8 mouse cellular contexts compared by ENCODE assay signal in the genomic region with DNA sequence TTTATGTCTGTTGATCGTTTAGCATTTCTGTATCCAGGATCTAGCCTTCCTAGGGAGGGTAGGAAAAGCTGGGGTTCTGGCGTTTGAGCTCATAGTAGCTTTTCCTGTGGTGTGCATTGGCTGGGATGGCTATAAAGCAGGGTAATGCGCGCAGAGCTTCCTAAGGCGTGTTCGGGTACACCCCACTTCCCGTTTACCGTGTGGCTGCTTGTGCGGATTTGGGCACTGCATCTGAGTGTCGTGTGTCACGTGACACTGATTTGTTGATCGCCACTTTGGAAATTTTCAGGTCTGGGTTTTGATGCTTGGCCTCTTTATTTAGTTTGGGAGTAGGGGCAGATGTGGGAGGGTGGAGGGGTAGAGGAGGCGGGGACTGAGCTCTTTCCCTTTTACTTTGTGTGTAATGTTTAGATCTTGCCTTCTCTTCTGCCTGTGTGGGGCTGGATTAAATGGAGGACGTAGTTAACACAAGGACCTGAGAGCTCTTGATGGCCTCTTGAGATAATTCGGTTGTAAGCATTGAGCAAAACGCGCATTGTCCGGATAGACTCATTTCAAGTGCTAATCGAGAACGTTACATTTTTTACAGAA.
DNase-seq lines count a peak whose midpoint lies in the region; ATAC-seq and TF ChIP-seq lines count a peak whose summit lies in the region.

No protein-coding gene starts in this region.

- H3K9ac ChIP-seq in intestine, postnatal 0 days (ENCODE audit: low read depth, low read length), result no peak overlapping the region
- H3K9ac ChIP-seq in lung, postnatal 0 days (replicated peaks; ENCODE audit: low read depth), result no peak overlapping the region
- H3K9ac ChIP-seq in forebrain, embryonic 14.5 days (ENCODE audit: low read length), result no peak overlapping the region

- peak; percentile 28 for DNase-seq in R1 (ENCODE audit: low read depth, low spot score)
- peak; percentile 42 for DNase-seq in lung, postnatal 0 days (ENCODE audit: low spot score)
- DNase-seq in gastrocnemius, postnatal 14 days, result no peak
- no peak for DNase-seq in T-cell, adult 2 months (ENCODE audit: low spot score)
- no peak for DNase-seq in forebrain, embryonic 14.5 days (ENCODE audit: low spot score)
- no peak for DNase-seq in gastrocnemius, adult 8-10 months (ENCODE audit: low spot score in 2 of 2)

- 46% methylated on average over 20 of the region's 20 CpGs for WGBS in intestine, postnatal 0 days
- WGBS in lung, postnatal 0 days, result 28% methylated on average over 20 of the region's 20 CpGs
- WGBS in forebrain, embryonic 14.5 days, result 51% methylated on average over 20 of the region's 20 CpGs

- H3K27me3 ChIP-seq in intestine, postnatal 0 days (replicated peaks; ENCODE audit: control insufficient read depth, insufficient read depth, low read length), result no peaks in the 10 kb centered on the region
- no peaks in the 10 kb centered on the region for H3K27me3 ChIP-seq in lung, postnatal 0 days (replicated peaks; ENCODE audit: insufficient read depth, low read length)
- peaks cover 12% of the 10 kb centered on the region; the same call in 1 of the 2 replicates for H3K27me3 ChIP-seq in forebrain, embryonic 14.5 days (replicated peaks; ENCODE audit: control insufficient read depth, insufficient read depth, low read length)

- 0 out of 2 replicates have a peak overlapping the region, but pooled peaks have one; percentile 9 for H3K4me2 ChIP-seq in intestine, postnatal 0 days (replicated peaks; ENCODE audit: low read depth)
- H3K4me2 ChIP-seq in lung, postnatal 0 days (replicated peaks; ENCODE audit: low read depth, low read length), result peak overlapping the region; percentile 39
- H3K4me2 ChIP-seq in forebrain, embryonic 14.5 days (ENCODE audit: low read length), result no peak overlapping the region

- no peaks in the 10 kb centered on the region for H3K9me3 ChIP-seq in intestine, postnatal 0 days (ENCODE audit: control insufficient read depth)
- H3K9me3 ChIP-seq in lung, postnatal 0 days (ENCODE audit: low read length), result no peaks in the 10 kb centered on the region
- H3K9me3 ChIP-seq in forebrain, embryonic 14.5 days (replicated peaks; ENCODE audit: control insufficient read depth, low read length), result no peaks in the 10 kb centered on the region

- ATAC-seq in granulocyte monocyte progenitor cell, adult 5-6 weeks (replicated peaks; ENCODE audit: poor library complexity, severe bottlenecking), result peak; percentile 37; the same call in 1 of the 2 replicates
- no peak for ATAC-seq in intestine, postnatal 0 days
- ATAC-seq in lung, postnatal 0 days, result peak; percentile 77
- no peak for ATAC-seq in forebrain, embryonic 14.5 days

- TF ChIP-seq CTCF in intestine, postnatal 0 days (IDR thresholded peaks at IDR 0.05; ENCODE audit: low read depth), result no peak
- TF ChIP-seq CTCF in lung, postnatal 0 days (IDR thresholded peaks at IDR 0.05), result no peak

- intact Hi-C loops in gastrocnemius, postnatal 14 days (cut with DNase I; ENCODE audit: low total_unique reads), result no loop called here

- 0 out of 2 replicates have a peak overlapping the region, but pooled peaks have one; percentile 3 for H3K4me3 ChIP-seq in intestine, postnatal 0 days (ENCODE audit: low read depth, low read length)
- peak overlapping the region; percentile 12 for H3K4me3 ChIP-seq in lung, postnatal 0 days (ENCODE audit: low read depth, low read length)
- no peak overlapping the region for H3K4me3 ChIP-seq in forebrain, embryonic 14.5 days (ENCODE audit: low read depth, low read length)

- H3K36me3 ChIP-seq in intestine, postnatal 0 days (ENCODE audit: control insufficient read depth, insufficient read depth), result no peaks in the 10 kb centered on the region
- H3K36me3 ChIP-seq in lung, postnatal 0 days (ENCODE audit: insufficient read depth, low read length), result no peaks in the 10 kb centered on the region
- no peaks in the 10 kb centered on the region for H3K36me3 ChIP-seq in forebrain, embryonic 14.5 days (ENCODE audit: control insufficient read depth, insufficient read depth, low read length)

- TF ChIP-seq EP300 in lung, postnatal 0 days (IDR thresholded peaks at IDR 0.05), result no peak

- no peaks in the 10 kb centered on the region for H3K4me1 ChIP-seq in intestine, postnatal 0 days (replicated peaks; ENCODE audit: control insufficient read depth, insufficient read depth, low read length)
- peaks cover 15% of the 10 kb centered on the region for H3K4me1 ChIP-seq in lung, postnatal 0 days (ENCODE audit: insufficient read depth, low read depth, low read length)
- H3K4me1 ChIP-seq in forebrain, embryonic 14.5 days (ENCODE audit: control insufficient read depth, insufficient read depth, low read length), result no peaks in the 10 kb centered on the region; the same call in 1 of the 2 replicates

- 0 out of 2 replicates have a peak overlapping the region, but pooled peaks have one; percentile 31 for H3K27ac ChIP-seq in intestine, postnatal 0 days (ENCODE audit: low read depth, low read length)
- H3K27ac ChIP-seq in lung, postnatal 0 days (ENCODE audit: low read length), result 0 out of 2 replicates have a peak overlapping the region, but pooled peaks have one; percentile 43
- no peak overlapping the region; the same call in 1 of the 2 replicates for H3K27ac ChIP-seq in forebrain, embryonic 14.5 days (ENCODE audit: low read depth, low read length)

Comparison
In these comparisons a context has a peak if more than half of its experiments do, and no peak if none do; other contexts are left out.
1. DNase-seq: peak in R1 (single experiment) and lung, postnatal 0 days (single experiment); none in gastrocnemius, postnatal 14 days (single experiment), T-cell, adult 2 months (single experiment), forebrain, embryonic 14.5 days (single experiment) and gastrocnemius, adult 8-10 months (0 of 2).
2. ATAC-seq: peak in granulocyte monocyte progenitor cell, adult 5-6 weeks (single experiment) and lung, postnatal 0 days (single experiment); none in intestine, postnatal 0 days (single experiment) and forebrain, embryonic 14.5 days (single experiment).